Mouse (Mus musculus): Measurements from ENCODE around the gene Zfp296.
"Not testable (repeated sequence)": the region's sequence is repeated elsewhere in the genome, so short reads cannot be mapped to it uniquely, and the experiment has no call there.

The Zfp296 gene

GRCm38 (mm10) chr7:19562643-19563410 lies 14.3 kb upstream of the Zfp296 start, which contains the start of gene Ppp1r37:
Gene Ppp1r37, minus strand, starts transcription at chr7:19563076.
- peak; percentile 47 for DNase-seq

- peak; percentile 68 for DNase-seq
Observed at GRCm38 (mm10) chr7:19563884-19564283, 13.2 kb upstream of the Zfp296 start.

- peak; percentile 38 for DNase-seq
Observed at GRCm38 (mm10) chr7:19564455-19564854, 12.6 kb upstream of the Zfp296 start.

GRCm38 (mm10) chr7:19565803-19566202 lies 11.3 kb upstream of the Zfp296 start:
- no peak for DNase-seq

- DNase-seq, result no peak
Observed at GRCm38 (mm10) chr7:19567426-19567825, 9.7 kb upstream of the Zfp296 start.

GRCm38 (mm10) chr7:19569647-19570046 lies 7.4 kb upstream of the Zfp296 start:
- DNase-seq, result no peak

GRCm38 (mm10) chr7:19572926-19573775 lies 3.9 kb upstream of the Zfp296 start:
- DNase-seq, result peak; percentile 87

GRCm38 (mm10) chr7:19573776-19574140 lies 3.3 kb upstream of the Zfp296 start:
- no peak for DNase-seq

- peak; percentile 37 for DNase-seq
Observed at GRCm38 (mm10) chr7:19575559-19575958, 1.5 kb upstream of the Zfp296 start.

- DNase-seq, result peak; percentile 60
Observed at GRCm38 (mm10) chr7:19577877-19578414, 859 bp downstream of the Zfp296 start.

- DNase-seq, result no peak
Observed at GRCm38 (mm10) chr7:19578436-19578835, 1.3 kb downstream of the Zfp296 start.

GRCm38 (mm10) chr7:19579751-19580150 lies 2.7 kb downstream of the Zfp296 start:
- no peak for DNase-seq

GRCm38 (mm10) chr7:19580634-19581033 lies 3.5 kb downstream of the Zfp296 start:
- DNase-seq, result no peak

GRCm38 (mm10) chr7:19586269-19586668 lies 9.2 kb downstream of the Zfp296 start:
- DNase-seq, result no peak

- peak; percentile 79 for DNase-seq
Observed at GRCm38 (mm10) chr7:19589207-19589606, 12.1 kb downstream of the Zfp296 start.

GRCm38 (mm10) chr7:19589917-19590316 lies 12.8 kb downstream of the Zfp296 start:
- DNase-seq, result peak; percentile 76

GRCm38 (mm10) chr7:19593061-19593730 lies 16.1 kb downstream of the Zfp296 start:
- DNase-seq, result peak; percentile 38

- no peak for DNase-seq
Observed at GRCm38 (mm10) chr7:19600562-19600961, 23.5 kb downstream of the Zfp296 start.

GRCm38 (mm10) chr7:19603055-19603454 lies 26.0 kb downstream of the Zfp296 start:
- DNase-seq, result no peak

GRCm38 (mm10) chr7:19603849-19604605 lies 26.9 kb downstream of the Zfp296 start, which contains the start of gene Clasrp:
Gene Clasrp, minus strand, starts transcription at chr7:19604486.
- peak; percentile 98 for DNase-seq

GRCm38 (mm10) chr7:19604606-19605214 lies 27.6 kb downstream of the Zfp296 start:
- DNase-seq, result not testable (repeated sequence)

- no peak for DNase-seq
Observed at GRCm38 (mm10) chr7:19607291-19607690, 30.2 kb downstream of the Zfp296 start.

All from liver (tissue).